Mouse (Mus musculus) retina, postnatal 7 days (tissue): ENCODE data around the gene Trim7.
"Not testable (repeated sequence)": the region's sequence is repeated elsewhere in the genome, so short reads cannot be mapped to it uniquely, and the experiment has no call there.

Source experiments
- DNase-seq: peaks from one replicate; pipeline ENCODE4 v3.0.0-alpha.2; 2012; ENCODE audit warnings: low read depth, low spot score

Trim7 gene

DNA sequence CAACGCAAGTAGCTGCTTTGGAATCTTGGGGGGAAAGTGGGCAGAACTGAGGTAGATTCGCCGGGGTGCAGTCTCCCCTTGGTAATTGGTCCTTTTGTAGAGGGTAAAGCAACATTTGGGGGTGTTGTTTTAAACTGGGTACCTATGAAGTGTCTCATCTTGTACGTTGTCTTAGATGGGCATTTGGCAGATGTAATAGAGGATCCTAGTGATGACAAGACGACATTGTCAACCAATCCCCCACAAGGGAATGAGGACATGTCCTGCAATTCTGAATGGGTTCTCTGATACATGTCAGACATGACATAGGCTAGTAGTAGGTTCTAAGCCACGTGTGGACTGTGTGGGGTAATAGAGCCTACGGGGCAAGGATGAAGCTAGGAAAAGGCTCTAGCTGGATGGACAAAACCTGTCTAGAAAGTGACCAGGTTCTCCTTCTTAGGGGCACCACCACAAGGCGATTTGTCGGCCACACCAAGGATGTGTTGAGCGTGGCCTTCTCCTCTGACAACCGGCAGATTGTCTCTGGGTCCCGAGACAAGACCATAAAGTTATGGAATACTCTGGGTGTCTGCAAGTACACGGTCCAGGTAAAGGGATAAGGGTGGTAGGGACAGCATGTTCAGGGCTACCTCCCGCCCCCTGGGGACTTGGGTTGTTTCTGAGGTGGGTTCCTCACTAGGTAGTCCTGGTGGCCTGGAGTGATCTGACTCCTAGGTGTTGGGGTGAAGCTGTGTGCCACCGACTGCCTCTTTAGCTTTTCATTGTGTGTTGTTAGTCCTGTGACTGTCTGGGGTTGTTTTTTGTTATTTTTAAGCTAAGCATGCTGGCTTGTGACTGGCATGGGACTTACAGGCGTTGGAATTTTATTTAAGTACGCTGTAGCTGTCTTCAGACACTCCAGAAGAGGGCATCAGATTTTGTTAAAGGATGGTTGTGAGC is 23.8 kb upstream of the Trim7 start:
- DNase-seq = no peak

DNA sequence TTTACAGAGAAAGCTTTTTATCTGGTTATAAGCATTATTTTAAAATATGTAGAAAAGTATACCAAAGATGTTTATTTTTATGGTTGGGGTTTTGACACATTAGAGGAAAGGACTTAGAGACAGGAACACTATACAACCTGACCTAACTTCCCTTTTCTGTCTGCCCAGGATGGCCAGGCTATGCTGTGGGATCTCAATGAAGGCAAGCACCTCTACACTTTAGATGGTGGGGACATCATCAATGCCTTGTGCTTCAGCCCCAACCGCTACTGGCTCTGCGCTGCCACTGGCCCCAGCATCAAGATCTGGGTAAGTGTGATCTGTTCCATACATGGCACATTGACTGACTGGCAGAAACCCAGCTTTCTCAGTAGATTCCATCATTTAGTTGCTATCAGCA is 22.0 kb upstream of the Trim7 start:
- no peak for DNase-seq

DNA sequence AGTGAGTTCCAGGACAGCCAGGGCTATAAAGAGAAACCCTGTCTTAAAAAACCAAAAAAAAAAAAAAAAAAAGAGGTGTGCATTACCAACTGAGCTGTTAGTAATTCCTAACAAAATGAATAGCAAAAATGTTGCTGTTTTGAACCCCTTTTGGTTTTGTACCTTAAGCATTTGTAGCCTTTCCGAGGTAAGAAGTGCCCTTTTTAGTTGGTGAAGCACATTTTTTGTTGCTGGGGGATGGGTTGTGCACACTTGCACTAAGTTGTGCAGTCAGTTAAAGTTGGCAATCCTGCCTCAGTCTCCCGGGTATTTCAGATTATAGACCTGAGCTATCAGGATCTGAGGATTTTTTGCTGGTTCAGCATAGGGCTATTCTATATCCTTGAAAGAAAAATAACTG is 21.0 kb upstream of the Trim7 start:
- DNase-seq = no peak

DNA sequence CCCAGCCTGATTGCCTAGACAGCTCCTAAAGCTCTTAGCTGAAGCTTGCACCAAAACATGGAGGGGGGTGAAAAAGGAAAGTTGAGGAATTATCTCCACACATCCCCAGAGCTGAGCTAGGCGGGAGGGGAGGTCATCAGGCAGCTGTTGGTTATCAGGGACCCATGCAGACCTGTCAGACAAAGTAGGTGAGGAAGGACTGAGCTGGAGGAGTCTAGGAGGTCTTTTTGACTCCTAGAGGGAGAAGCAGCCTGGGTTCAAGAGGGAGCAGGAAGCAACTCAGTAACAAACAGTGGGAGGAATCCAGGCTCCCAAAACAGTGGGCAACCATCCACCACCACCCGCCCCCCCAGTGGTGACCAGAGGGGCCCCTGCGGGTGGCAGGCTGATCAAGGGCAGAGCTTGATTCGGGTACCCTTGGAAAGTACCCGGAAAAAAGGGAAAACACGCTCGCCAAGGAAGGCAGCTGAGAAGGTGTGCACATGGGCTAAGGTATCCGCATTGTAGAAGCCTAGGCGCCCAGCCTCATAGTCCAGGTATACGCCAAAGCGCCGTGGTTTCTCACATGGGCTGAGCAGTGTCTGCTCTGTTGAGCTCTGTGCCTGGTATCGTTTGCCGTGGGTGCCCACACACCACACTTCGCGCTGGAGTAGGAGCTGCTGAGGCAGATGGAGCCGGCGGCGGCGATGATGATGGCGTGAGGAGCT is 18.9 kb upstream of the Trim7 start:
- DNase-seq = no peak

DNA sequence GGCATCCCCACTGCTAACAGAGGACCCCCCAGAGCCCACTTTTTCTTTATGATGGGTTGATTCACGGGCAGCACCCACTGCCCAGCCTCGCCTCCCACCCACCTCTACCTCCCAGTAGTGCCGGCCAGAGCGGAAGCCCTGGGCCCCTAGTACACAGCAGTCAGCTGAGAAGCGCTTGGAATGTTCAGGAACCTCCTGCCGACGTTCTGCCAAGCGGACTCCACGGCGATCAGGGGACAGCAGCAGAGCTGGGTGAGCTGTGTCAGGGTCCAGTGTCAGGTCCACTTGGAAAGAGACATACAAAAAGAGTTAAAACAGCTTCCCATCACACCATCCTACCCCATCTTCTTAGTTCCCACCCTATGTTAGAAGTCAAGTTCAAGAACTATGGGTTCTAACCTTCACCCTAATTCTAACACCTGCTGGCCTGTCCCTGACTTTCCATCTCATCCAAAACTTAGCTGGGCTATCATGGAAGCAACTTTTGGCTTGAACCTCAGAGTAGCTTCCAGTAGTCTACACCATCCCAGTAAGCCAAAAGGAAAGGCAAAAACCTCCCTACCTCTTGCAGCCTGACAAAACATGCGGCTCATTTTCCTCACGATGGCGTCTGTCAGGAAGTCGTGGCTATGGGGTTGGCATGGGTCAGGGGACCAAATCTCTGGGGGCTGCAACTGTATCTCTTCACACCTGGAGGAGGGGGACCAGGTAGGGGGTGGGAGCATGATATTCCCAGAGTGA is 18.2 kb upstream of the Trim7 start:
- no peak for DNase-seq

DNA sequence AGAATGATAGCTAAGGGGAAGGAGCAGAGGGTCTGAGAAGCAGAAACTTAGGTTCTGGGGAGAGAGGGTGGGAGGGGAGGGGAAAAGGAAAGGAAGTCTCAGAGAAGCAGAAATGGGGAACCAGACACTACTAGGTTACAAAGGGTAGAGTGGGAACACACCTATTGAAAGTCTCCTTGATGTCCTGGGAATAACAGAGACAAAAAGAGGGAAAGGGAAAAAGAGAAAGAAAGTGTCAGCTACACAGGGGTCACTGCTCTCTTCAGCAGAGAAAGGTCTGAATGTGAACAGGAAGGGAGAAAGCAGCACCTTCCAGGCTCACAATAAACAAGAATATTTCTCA is 17.7 kb upstream of the Trim7 start:
- DNase-seq = no peak

DNA sequence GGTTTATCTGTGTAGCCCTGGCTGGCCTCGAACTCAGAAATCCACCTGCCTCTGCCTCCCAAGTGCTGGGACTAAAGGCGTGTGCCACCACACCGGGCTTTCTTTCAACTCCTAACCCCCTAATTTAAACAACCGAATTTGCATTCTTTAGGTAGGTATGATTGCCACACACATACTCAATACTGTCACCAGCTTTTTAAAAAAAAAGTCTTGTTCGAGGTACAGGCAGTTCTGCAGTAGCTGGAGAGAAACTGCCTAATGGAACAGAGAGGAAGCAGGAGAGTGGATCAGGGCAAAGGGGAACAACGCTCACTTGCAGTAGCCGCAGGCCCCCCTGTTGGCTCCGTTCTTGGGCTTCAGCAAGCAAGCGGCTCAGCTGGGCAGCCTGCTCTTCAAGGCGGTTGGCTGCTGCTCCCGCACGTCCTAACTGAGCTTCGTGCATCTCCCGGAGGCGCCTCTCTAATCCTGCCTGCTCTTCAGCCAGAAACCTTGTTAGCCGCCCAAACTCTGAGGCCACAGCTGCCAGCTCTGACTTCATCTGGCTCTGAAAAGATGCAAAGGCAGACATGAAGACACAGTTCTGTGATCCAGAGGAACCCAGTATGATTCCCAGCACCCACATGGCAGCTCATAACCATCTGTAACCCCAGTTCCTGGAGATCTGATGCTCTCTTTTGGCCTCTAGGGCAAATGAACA is 17.1 kb upstream of the Trim7 start:
- no peak for DNase-seq

DNA sequence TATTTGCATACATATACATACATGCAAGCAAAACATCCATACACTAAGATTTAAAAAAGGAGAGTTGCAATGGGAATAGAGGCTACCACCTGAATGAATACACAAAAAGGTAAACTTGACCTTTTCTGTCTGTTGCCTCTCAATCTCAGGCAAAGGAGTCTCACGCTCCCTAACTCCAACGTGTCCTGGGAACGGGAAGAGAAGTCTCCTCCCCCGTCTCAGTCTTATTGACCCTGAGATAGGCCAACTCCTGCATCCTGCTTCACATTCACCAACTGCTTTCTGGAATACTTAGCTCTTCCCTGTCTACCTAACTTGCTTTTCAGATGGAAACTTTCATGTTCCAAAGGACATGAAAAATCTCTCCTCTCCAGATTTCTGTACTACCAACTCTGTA is 16.5 kb upstream of the Trim7 start:
- no peak for DNase-seq

DNA sequence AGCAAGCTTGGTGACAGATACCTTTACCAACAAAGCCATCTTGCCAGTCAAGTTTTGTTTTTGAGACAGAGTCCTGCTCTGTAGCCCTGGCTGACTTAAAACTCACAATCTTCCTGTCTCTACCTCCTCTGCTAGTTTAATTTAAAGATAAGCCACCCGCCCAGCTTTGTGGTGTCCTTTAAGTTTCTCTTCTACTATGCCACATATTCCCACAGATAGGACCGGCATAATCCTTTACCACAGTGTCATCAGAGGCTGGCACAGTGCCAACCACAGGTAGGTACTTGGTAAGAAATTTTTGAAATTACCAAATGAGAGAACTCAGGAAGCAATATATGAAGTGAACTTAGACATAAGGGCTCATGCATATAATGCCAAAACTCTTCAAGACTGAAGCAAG is 15.8 kb upstream of the Trim7 start:
- DNase-seq = no peak

DNA sequence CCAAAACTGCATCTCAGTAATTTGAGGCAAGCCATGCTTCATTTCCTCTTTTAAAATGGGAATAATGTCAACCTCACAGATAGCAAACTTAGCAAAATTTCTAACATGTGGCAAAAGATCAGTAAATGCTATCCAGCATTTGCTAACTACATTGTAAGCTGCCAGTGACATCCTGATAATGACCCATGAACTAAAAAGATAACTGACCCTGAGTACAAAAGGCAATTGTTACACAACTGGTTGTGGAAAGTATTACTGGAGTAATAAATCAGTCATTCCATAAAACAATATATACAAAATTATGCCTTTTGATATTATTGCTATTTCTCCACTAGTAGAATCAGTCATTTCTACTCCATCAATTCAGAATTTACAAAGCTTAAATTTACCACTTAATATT is 12.2 kb upstream of the Trim7 start:
- no peak for DNase-seq

DNA sequence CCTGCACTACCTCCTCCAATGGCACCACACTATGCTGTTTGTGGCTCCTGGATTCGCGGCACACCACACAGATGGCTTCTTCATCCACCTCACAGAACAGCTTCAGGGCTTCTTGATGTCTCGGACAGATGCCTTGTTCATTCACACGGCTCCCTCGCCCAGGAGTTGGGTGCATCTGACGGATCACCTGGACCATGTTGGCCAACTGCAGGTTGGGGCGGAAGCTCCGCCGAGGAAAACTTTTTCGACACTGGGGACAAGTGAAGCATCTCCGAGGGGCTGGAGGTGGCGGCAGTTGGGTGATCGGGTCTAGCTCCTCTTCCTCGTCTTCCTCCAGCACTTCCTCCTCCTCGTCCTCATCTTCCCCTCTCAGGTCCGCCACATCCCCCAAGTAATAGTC is 10.1 kb upstream of the Trim7 start:
- DNase-seq = no peak

DNA sequence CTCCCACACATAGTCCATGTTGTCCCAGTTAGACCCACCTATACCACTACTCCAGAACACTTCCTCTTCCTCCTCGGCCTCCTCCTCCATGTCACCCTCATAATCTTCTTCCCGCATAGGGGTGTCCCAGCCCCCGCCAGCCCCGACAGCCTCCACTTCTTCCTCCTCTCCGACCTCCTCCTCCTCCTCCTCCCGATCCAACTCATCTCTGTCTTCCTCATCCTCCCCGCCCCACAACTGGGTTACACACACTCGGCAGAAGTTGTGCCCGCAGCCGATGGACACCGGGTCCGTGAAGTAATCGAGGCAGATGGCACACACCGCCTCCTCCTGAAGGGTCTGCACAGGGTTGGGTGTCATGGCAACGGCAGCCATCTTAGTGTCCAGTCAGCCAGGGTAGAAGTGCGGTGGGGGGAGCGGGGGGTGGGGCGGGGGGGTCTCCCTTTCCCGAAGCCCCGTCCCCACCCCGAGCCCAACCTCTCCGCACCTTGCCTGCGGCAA is 9.6 kb upstream of the Trim7 start:
- no peak for DNase-seq

DNA sequence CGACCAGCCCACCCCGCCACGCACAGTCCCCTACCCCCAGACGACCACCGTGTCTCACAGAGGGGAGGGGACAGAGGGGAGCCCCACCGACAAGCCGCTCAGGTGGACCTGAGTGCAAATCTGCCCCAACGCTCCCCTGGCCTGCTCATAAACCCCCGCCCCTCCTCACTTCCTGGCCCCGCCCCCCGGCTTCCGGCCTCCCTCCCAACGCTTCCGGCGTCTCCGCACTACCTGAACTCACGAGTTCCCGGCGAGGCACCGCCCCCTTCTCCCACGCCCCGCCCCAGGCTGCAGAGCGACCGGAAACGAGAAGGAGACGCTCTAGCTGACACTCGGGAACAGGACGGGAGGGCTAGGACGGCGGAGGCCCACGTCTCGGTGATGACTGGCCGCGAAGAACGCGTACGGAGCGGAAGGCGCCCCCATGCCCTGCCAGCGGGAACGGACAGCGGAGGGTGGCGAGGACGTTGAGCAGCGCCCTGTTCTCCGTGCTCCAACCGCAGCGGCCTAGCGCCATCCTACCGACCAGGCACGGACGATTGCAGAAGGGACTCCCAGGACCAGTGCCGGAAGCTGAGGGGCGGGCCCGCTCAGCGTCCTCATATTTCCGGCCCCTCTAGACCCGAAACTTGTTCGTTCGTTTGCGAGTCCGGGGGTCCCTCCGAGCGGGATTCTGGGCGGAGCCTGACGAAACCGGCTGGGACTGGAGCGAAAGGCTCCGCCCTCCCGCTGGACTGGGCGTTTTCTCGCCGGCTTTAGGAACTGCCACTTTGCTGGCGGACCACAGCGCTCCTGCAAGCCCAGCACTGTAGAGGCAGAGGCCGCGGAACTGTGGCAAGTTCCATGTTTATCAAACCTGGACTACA is 8.9 kb upstream of the Trim7 start, which contains the start of gene Trim41:
Gene Trim41, minus strand, starts transcription at position 554 of the 866 bp plus-strand sequence.
- DNase-seq = peak; percentile 99

DNA sequence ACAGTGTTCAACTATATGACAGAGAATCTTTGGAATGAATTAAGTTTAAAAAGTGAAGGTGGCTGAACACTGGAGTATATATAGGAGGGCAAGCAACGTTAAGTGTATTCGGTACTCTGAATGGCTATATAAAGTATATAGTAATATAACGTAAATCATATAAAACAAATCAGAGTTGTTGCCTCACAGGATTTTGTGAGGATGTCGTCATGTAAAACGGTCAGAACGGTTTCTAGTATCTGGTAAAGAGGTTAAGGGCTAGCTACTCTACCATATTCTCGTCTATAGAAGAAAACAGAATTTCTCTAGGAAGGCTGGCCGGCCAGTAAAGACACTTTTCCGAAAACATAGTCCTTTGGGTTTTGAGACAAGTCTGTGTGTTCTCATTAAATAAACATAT is 8.1 kb upstream of the Trim7 start:
- no peak for DNase-seq

DNA sequence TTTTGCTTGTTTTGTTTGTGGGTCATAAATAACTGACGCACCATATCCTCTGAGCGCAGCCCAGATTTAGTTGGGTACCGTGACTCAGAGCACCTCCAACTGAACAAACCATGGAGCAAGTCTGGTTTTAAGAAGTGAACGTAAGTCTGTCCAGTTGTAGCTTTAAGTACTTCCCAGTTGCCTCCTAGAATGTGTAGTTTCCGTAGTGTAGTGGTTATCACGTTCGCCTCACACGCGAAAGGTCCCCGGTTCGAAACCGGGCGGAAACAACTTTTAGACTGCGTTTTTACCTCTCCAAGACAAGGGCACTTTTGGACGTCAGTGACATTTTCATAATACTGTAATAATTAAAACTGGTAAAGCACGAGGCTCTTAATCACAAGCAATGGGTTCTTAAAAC is 7.6 kb upstream of the Trim7 start:
- DNase-seq = peak; percentile 88

DNA sequence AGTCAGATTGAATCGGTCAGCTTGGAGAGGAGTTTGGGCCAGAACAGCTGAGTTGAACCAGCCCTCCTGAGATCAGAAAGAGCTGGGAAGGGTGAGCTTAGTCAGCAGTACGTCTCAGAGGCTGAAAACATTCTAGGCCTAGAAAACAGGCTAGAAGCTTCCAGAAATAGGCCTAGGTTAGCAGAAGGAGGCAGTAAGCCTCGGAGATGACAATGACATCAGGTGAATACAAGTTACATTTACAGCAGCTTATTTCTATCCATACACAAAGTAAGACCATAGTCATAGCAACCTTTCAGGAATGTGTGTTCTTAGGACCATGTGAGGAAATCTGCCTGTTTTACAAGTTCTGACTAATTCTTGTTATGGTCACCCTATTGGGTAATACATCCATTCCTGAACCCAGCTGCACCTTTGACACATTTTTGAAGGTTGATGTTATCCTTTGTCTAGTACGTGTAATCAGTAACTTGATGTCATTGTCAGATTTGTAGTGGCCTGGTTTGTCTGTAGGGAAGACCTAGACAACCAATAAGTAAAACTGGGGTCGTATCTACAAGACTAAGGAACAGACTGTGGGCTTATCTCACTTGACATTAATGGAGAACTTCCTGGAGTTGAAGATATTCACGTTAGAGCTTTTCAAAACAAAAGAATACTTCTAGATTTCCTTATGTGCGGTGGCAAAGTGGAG is 6.2 kb upstream of the Trim7 start:
- DNase-seq = no peak

DNA sequence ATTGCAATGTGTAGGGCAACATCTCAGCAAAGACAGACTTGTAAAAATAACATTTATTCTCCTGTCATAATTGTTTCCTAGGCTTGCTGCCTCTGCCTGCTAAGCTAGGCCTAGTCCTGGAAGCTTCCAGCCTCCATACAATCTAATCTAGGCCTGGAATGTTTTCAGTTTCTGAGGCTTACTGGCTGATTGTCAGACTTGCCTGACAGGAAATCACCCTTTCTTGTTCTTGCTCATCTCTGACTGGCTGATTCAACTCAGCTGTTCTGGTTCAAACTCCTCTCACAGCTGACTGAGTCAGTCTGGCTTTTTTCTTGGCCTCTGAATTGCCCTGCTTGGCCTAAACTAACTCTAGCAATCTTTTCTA is 5.6 kb upstream of the Trim7 start:
- DNase-seq = no peak

DNA sequence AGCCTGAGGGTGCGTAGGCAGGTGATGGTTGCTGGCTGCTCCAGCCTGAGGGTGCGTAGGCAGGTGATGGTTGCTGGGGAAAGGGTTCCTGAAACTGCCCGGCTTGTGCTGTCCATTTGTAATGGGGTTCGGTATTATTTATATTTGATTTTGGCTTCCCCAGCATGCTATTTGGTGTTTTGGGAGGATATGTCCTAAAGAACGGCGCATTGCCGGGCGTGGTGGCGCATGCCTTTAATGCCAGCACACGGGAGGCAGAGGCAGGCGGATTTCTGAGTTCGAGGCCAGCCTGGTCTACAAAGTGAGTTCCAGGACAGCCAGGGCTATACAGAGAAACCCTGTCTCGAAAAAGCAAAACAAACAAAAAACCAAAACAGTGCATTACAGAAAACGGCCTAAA is 4.6 kb upstream of the Trim7 start:
- not testable (repeated sequence) for DNase-seq

DNA sequence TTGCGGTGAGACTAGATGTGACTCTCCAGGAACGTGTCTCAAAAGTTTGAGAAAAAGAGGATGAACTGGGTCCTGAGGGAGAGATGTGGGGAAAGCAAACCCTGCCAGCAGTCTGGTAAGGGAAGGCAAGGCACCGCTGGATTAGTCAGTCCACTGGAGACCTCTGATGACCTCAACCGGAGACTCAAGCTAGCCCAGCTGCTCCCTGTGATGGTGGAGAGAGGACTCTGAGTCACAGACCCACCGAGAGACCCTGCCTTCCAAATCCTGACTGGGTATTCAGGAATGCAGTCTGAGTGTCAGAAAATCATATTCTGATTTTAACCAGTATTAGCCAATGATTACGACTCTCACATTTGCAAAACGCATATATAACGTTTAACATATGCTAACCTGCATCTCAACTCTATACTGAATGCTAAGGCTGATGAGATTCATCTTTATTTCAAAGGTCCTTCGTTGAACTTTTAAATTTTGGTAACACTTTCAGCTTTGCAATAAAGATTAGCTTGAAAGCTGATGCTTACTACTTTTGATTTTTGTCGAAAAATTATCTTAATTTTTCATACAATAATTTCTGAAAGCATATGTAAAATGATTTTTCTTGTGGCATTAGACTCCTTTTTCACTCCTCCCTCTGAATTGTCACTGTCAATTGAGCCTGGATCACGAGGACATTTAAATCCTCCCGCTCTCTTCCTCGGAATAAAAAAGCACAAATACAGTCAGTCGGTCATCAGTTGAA is 3.0 kb upstream of the Trim7 start:
- no peak for DNase-seq
